Mouse (Mus musculus) liver, embryonic 14.5 days (tissue): ENCODE measurements around the gene Cyp4f37. TPM values are rescaled to one million over a fixed set of nuclear protein-coding genes. Genes with fewer than 3 reads are reported as not detected.
"Not testable (repeated sequence)": the region's sequence is repeated elsewhere in the genome, so short reads cannot be mapped to it uniquely, and the experiment has no call there.

Source experiments
- ATAC-seq: fragments of 200-750 bp; cut with Nextera tagmentation; 2 replicates; pipeline ENCODE4 v1.8.0; 2017; ENCODE audit warnings: moderate number of reproducible peaks, mild to moderate bottlenecking, moderate library complexity; ENCODE audit not compliant: insufficient read depth
- DNase-seq, 3 experiments: peaks; one replicate each; pipeline ENCODE4 v3.0.0-alpha.2; 2012 to 2013; ENCODE audit warnings: low read depth in 3 of 3, low spot score in 3 of 3
- H3K27ac ChIP-seq: fragments of 300-500 bp; sonication (generic); 2 replicates; pipeline ENCODE4 v1.5.1; 2014; ENCODE audit warnings: moderate library complexity, mild to moderate bottlenecking, control low read depth, inconsistent platforms
- H3K27me3 ChIP-seq: fragments of 300-500 bp; sonication (generic); 2 replicates; pipeline ENCODE4 v1.6.1; 2014; ENCODE audit warnings: mild to moderate bottlenecking, low read length, moderate library complexity; ENCODE audit not compliant: control insufficient read depth, insufficient read depth
- H3K36me3 ChIP-seq: fragments of 300-500 bp; sonication (generic); replicated peaks from 2 replicates; pipeline ENCODE4 v1.6.1; 2014; ENCODE audit warnings: low read depth; ENCODE audit not compliant: control insufficient read depth, insufficient read depth
- H3K4me1 ChIP-seq, 2 experiments: fragments of 200-500 bp in 1 of 2; fragments of 300-500 bp in 1 of 2; sonication (generic) in 1 of 2; replicated peaks; 2 replicates each; pipeline ENCODE4 v1.6.1; 2012 to 2014; ENCODE audit warnings: antibody characterized with exemption in 1 of 2, inconsistent platforms in 1 of 2, low read length in 1 of 2; ENCODE audit not compliant: control insufficient read depth in 2 of 2, insufficient read depth in 2 of 2
- H3K4me2 ChIP-seq: fragments of 300-500 bp; sonication (generic); 2 replicates; pipeline ENCODE4 v1.6.1; 2014; ENCODE audit warnings: low read depth, mild to moderate bottlenecking, control low read depth, moderate library complexity
- H3K4me3 ChIP-seq, 2 experiments: fragments of 200-500 bp in 1 of 2; fragments of 300-500 bp in 1 of 2; sonication (generic) in 1 of 2; 2 replicates each; pipeline ENCODE4 v1.5.1; 2012 to 2014; ENCODE audit warnings: low read depth in 2 of 2, low read length in 2 of 2, mild to moderate bottlenecking in 2 of 2, control low read depth in 1 of 2, inconsistent platforms in 1 of 2, moderate library complexity in 1 of 2; ENCODE audit not compliant: insufficient read depth in 1 of 2
- H3K9ac ChIP-seq: fragments of 300-500 bp; sonication (generic); replicated peaks from 2 replicates; pipeline ENCODE4 v1.6.1; 2014; ENCODE audit warnings: mild to moderate bottlenecking, control low read depth, moderate library complexity
- H3K9me3 ChIP-seq: fragments of 300-500 bp; sonication (generic); 2 replicates; pipeline ENCODE4 v1.6.1; 2016; ENCODE audit warnings: low read length, mixed read lengths; ENCODE audit not compliant: control insufficient read depth
- CTCF ChIP-seq: IDR thresholded peaks from 2 replicates; pipeline ENCODE4 v1.5.1; 2016; ENCODE audit warnings: antibody characterized with exemption, low read depth, control low read depth
- EP300 ChIP-seq: IDR thresholded peaks from 2 replicates; pipeline ENCODE4 v1.6.1; 2016; ENCODE audit warnings: antibody characterized with exemption, low read depth
- WGBS: fragments of 180-500 bp; shearing (Covaris S2); extraction: QIAGEN DNeasy Blood & Tissue Kit; methylation state at CpG from one replicate; pipeline ENCODE4 v1.1.7; 2014; ENCODE audit not compliant: insufficient replicate concordance; 5-methylcytosine and 5-hydroxymethylcytosine counted together
- polyA plus RNA-seq, 2 experiments: library from polyadenylated mRNA; depleted of rRNA in 1 of 2; stranded (reverse) in 1 of 2; unstranded in 1 of 2; fragments of >200 nt; fragmentation: Nextera tagmentation in 1 of 2; extraction: Ambion mirVana in 1 of 2; gene quantifications; 2 replicates each; pipeline versions ENCODE4 v1.2.1 to v1.2.3; 2012 to 2014

Gene Cyp4f37
- polyA plus RNA-seq, 2 experiments, result not detected

GRCm38 (mm10) chr17:32610896-32611295 is 10.2 kb upstream of the Cyp4f37 start:
- H3K4me3 ChIP-seq, result no peak overlapping the region
- no peaks in the 10 kb centered on the region for H3K27me3 ChIP-seq
- no peak overlapping the region for H3K9ac ChIP-seq
- ATAC-seq, result no peak
- H3K27ac ChIP-seq, result no peak overlapping the region
- H3K4me1 ChIP-seq, result no peaks in the 10 kb centered on the region
- no peak overlapping the region for H3K4me2 ChIP-seq
- H3K36me3 ChIP-seq, result no peaks in the 10 kb centered on the region
- no peak for DNase-seq
- TF ChIP-seq CTCF (no peak), EP300 (no peak)
- WGBS, result 59% methylated on average over 3 of the region's 3 CpGs
- H3K9me3 ChIP-seq, result no peaks in the 10 kb centered on the region

- no peak overlapping the region for H3K4me3 ChIP-seq
- no peak for ATAC-seq
- WGBS, result 18% methylated on average over 3 of the region's 3 CpGs
These were observed 8.7 kb upstream of the Cyp4f37 start for GRCm38 (mm10) chr17:32612417-32612816.

DNA sequence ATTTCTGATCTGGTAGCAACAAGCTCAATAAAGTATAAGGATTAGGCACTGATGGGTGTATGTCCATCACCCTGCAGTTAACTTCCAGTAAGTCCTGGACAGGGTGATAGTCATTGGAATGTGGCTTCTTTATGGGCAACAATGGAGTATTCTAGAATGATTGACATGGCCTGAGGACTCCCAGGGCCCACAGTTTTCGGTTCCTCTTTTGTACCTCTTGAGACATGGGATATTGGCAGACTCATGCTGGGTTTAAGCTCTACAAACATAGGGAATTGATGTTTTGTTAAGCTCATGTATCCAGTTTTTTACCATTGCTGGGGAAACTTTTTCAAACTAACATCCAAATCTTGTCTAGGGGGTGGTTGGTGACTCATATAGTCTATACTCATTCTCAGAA is 3.9 kb upstream of the Cyp4f37 start:
- Histone ChIP-seq H3K27ac (no peak overlapping the region), H3K9ac (no peak overlapping the region), H3K4me3 (no peak overlapping the region), H3K27me3 (no peaks in the 10 kb centered on the region), H3K36me3 (no peaks in the 10 kb centered on the region), H3K4me1 (no peaks in the 10 kb centered on the region), H3K9me3 (no peaks in the 10 kb centered on the region; the same call in 1 of the 2 replicates), H3K4me2 (no peak overlapping the region)
- TF ChIP-seq EP300, result no peak
- TF ChIP-seq CTCF, result no peak
- ATAC-seq, result no peak
- WGBS, result 29% methylated on average over 1 of the region's 1 CpGs
- no peak for DNase-seq

More at GRCm38 (mm10) chr17:32612417-32612816, 8.7 kb upstream of the Cyp4f37 start:
- no peak for DNase-seq
- Histone ChIP-seq H3K27ac (no peak overlapping the region), H3K4me2 (no peak overlapping the region), H3K27me3 (no peaks in the 10 kb centered on the region), H3K4me1 (no peaks in the 10 kb centered on the region), H3K36me3 (no peaks in the 10 kb centered on the region), H3K9me3 (no peaks in the 10 kb centered on the region), H3K9ac (no peak overlapping the region)
- no peak for TF ChIP-seq CTCF
- TF ChIP-seq EP300, result no peak

GRCm38 (mm10) chr17:32629726-32630125 is 8.6 kb downstream of the Cyp4f37 start:
- not testable (repeated sequence) for H3K27ac ChIP-seq, H3K9ac ChIP-seq, ATAC-seq, H3K4me2 ChIP-seq, H3K9me3 ChIP-seq, DNase-seq, H3K36me3 ChIP-seq, H3K4me1 ChIP-seq, H3K4me3 ChIP-seq, H3K27me3 ChIP-seq
- 54% methylated on average over 7 of the region's 7 CpGs for WGBS

GRCm38 (mm10) chr17:32631936-32632335 is 10.8 kb downstream of the Cyp4f37 start:
- TF ChIP-seq EP300 (no peak), CTCF (no peak)
- Histone ChIP-seq H3K27me3 (no peaks in the 10 kb centered on the region), H3K9ac (no peak overlapping the region), H3K4me2 (no peak overlapping the region), H3K4me1 (0 out of 4 replicates have a peak, but pooled peaks cover 0 to 3% of the 10 kb centered on the region in 2 experiments), H3K36me3 (no peaks in the 10 kb centered on the region), H3K9me3 (no peaks in the 10 kb centered on the region), H3K27ac (no peak overlapping the region), H3K4me3 (no peak overlapping the region)
- DNase-seq (no peak), ATAC-seq (no peak)
- 50% methylated on average over 3 of the region's 3 CpGs for WGBS

- not testable (repeated sequence) for H3K9ac ChIP-seq, ATAC-seq, H3K9me3 ChIP-seq, H3K4me3 ChIP-seq, DNase-seq, H3K27ac ChIP-seq, H3K36me3 ChIP-seq, H3K27me3 ChIP-seq, H3K4me1 ChIP-seq
- 70% methylated on average over 9 of the region's 9 CpGs for WGBS
- H3K4me2 ChIP-seq, result peak overlapping the region; percentile 35
These were observed 13.3 kb downstream of the Cyp4f37 start for GRCm38 (mm10) chr17:32634242-32634971.
